Mouse (Mus musculus) ES-Bruce4 (cell line): ENCODE measurements around the gene Srrm2.

Source experiments
- CTCF ChIP-seq: IDR thresholded peaks from one replicate; pipeline ENCODE4 v1.8.1; 2011; ENCODE audit warnings: low read depth, low read length
- POLR2A ChIP-seq: IDR thresholded peaks from one replicate; pipeline ENCODE4 v1.8.1; 2011; ENCODE audit warnings: low read length; ENCODE audit not compliant: insufficient read depth

DNA sequence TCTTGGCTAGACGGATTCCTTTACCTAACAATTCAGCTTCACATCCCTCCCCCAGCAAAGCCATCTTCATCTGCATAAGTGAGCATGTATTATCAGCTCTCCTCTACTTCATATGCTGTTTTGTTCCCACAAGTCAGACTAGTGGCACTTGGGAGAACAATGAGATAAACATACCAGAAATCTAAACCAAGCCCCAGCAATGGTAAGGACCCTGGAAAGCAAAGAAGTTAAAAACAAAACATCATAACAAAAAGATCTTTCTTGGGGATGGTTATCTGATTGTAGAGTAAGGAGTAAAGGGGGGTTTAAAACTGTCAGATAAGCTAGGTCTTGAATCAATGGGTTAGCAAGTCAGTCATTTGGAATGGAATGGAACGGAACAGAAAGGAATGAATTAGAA, 19.8 kb upstream of the Srrm2 start:
- TF ChIP-seq POLR2A = no peak
- TF ChIP-seq CTCF = no peak
